Mouse (Mus musculus) G1E (cell line): Measurements from ENCODE around the gene Arid3b. TPM values are rescaled to one million over a fixed set of nuclear protein-coding genes. Genes with fewer than 3 reads are reported as not detected.

ENCODE experiments used
- ATAC-seq: 2 replicates; pipeline ENCODE4 v1.8.0; 2016; ENCODE audit warnings: mild to moderate bottlenecking; ENCODE audit not compliant: insufficient number of reproducible peaks, poor library complexity, low FRiP score, severe bottlenecking; ENCODE audit errors: extremely low read depth
- DNase-seq: peaks from one replicate; pipeline ENCODE4 v3.0.0; 2012; ENCODE audit warnings: low spot score
- H3K27me3 ChIP-seq: 2 replicates; pipeline ENCODE4 v1.6.1; 2012; ENCODE audit warnings: mild to moderate bottlenecking, low read length, inconsistent platforms; ENCODE audit not compliant: insufficient read depth
- H3K36me3 ChIP-seq: replicated peaks from 2 replicates; pipeline ENCODE3; 2012; ENCODE audit warnings: mild to moderate bottlenecking, inconsistent platforms
- H3K4me1 ChIP-seq: 2 replicates; pipeline ENCODE4 v1.6.1; 2012; ENCODE audit warnings: low read depth, low read length, inconsistent platforms, mixed read lengths; ENCODE audit not compliant: insufficient read depth
- H3K4me3 ChIP-seq: 2 replicates; pipeline ENCODE4 v1.5.1; 2012; ENCODE audit warnings: low read depth, mild to moderate bottlenecking, inconsistent platforms, low read length, moderate library complexity, mixed read lengths
- H3K9me3 ChIP-seq: replicated peaks from 2 replicates; pipeline ENCODE4 v1.6.1; 2012; ENCODE audit warnings: inconsistent platforms
- CTCF ChIP-seq: IDR thresholded peaks from 2 replicates; pipeline ENCODE4 v1.5.1; 2012; ENCODE audit warnings: low read depth, low read length, inconsistent platforms, mixed read lengths
- GATA1 ChIP-seq: IDR thresholded peaks from 2 replicates; pipeline ENCODE4 v1.6.1; 2012; ENCODE audit warnings: borderline replicate concordance, low read length, inconsistent platforms, mixed read lengths
- GATA2 ChIP-seq: IDR thresholded peaks from 2 replicates; pipeline ENCODE4 v1.6.1; 2012; ENCODE audit warnings: low read depth, low read length, inconsistent platforms, borderline replicate concordance
- POLR2AphosphoS5 ChIP-seq: IDR thresholded peaks from 2 replicates; pipeline ENCODE4 v1.6.1; 2012; ENCODE audit warnings: low read depth, low read length, inconsistent platforms; ENCODE audit not compliant: insufficient replicate concordance
- TAL1 ChIP-seq: conservative IDR thresholded peaks from 2 replicates; pipeline ENCODE4 v1.6.1; 2012; ENCODE audit warnings: low read depth, low read length, inconsistent platforms, mixed read lengths
- polyA plus RNA-seq: library from polyadenylated mRNA; stranded (reverse); fragments of >175 nt; gene quantifications from 2 replicates; pipeline ENCODE4 v1.2.3, GENCODE M21; 2012
- total RNA-seq, 2 experiments: library from RNA; stranded (forward) in 1 of 2; stranded (reverse) in 1 of 2; fragments of 200-1000 nt in 1 of 2; fragments of >200 nt in 1 of 2; fragmentation: Nextera tagmentation in 1 of 2; gene quantifications; 2 replicates each; pipeline ENCODE4 v1.2.3; 2014 to 2017

Arid3b gene
- total and polyA plus RNA-seq, 3 experiments = 6.1 to 19.5 (median 7.4) TPM

DNA sequence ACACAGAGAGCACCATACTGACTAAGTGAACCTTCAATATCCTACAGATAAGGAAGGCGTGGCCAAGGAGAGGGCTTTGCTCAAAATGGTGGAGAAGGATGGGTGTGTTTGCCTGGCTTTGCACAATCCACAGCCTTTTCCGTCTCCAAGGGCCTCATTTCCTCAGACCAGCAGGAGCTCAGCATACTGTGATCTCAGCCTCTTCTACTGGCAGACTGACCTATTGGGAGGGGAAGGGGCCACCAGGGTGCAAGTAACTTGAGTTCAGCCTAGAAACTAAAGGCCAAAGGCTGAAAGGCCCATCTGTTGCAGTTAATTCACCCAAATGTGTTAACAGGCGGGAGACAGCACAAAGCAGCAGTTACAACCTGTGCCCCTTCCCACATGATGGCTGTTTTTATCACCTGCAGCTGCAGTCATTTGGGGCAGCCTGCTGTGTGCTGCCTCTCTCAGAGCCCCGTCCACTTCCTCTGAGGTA lies 29.4 kb downstream of the Arid3b start:
- no peak for TF ChIP-seq CTCF
- no peak for TF ChIP-seq GATA1
- no peak for TF ChIP-seq GATA2
- TF ChIP-seq POLR2AphosphoS5 = no peak
- no peak for TF ChIP-seq TAL1
- ATAC-seq = no peak
- H3K4me1 ChIP-seq = peaks cover 50% of the 10 kb centered on the region
- H3K4me3 ChIP-seq = no peak overlapping the region
- peaks cover 60% of the 10 kb centered on the region for H3K36me3 ChIP-seq
- H3K27me3 ChIP-seq = no peaks in the 10 kb centered on the region
- no peak for DNase-seq
- H3K9me3 ChIP-seq = no peaks in the 10 kb centered on the region

DNA sequence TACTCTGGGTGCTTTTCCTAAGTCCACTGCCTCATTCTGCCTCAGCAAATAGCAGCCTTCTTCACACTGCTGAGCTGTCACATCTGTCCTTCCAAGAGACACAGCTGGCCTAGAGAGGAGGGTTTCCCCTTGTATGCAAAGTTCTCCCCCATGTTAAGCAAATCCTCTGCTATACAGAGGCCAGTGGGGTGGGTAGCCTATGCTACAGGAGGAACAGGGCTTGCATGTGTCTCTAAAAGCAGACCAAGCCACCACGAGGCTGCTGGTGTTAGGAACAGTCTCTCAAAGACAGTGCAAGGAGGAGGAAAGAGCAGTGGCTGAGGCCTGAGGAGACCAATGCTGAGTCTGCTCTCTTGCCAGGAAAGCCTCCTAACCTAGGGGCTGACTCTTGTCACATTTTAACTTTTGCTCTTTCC lies 30.5 kb downstream of the Arid3b start:
- no peaks in the 10 kb centered on the region for H3K27me3 ChIP-seq
- ATAC-seq (no peak), DNase-seq (no peak)
- H3K36me3 ChIP-seq = peaks cover 62% of the 10 kb centered on the region
- no peak for TF ChIP-seq CTCF
- no peak for TF ChIP-seq GATA2
- TF ChIP-seq TAL1 = no peak
- no peak for TF ChIP-seq GATA1
- TF ChIP-seq POLR2AphosphoS5 = no peak
- no peak overlapping the region for H3K4me3 ChIP-seq
- H3K4me1 ChIP-seq = peaks cover 51% of the 10 kb centered on the region
- H3K9me3 ChIP-seq = no peaks in the 10 kb centered on the region

DNA sequence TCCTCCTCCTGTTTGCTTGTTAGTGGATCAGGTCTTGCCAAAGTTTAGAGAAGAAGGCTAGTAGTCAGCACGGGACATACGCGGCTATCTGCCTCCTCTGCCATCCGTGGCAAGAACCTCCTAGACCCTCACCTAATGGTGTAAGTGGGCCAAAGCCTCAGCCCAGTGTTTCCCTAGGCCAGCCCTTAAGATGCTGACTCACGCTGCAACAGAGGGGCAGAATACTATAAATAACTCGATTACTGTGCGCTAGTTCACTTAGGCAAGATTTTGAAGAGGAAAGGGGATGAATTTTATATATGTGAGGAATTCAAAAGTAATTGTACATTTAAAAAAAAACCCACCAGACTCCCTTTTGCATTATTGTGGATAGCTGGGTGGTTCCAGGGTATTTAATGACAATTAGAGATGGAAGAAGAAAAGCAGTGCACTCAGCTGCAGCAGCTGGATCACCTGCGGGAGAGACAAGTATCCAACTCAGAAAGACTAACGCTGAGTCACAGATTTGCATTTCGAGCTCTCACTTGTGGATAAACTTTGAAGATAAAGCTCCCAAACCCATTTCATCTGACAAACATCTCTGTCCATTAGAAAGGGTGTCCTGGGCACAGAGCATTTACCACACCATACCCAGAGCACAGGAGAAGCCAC lies 31.4 kb downstream of the Arid3b start:
- Histone ChIP-seq H3K27me3 (no peaks in the 10 kb centered on the region), H3K9me3 (no peaks in the 10 kb centered on the region), H3K36me3 (peaks cover 60% of the 10 kb centered on the region), H3K4me1 (peaks cover 60% of the 10 kb centered on the region), H3K4me3 (no peak overlapping the region)
- no peak for TF ChIP-seq GATA2
- TF ChIP-seq GATA1 = no peak
- no peak for TF ChIP-seq POLR2AphosphoS5
- no peak for TF ChIP-seq CTCF
- TF ChIP-seq TAL1 = no peak
- ATAC-seq (no peak), DNase-seq (no peak)

DNA sequence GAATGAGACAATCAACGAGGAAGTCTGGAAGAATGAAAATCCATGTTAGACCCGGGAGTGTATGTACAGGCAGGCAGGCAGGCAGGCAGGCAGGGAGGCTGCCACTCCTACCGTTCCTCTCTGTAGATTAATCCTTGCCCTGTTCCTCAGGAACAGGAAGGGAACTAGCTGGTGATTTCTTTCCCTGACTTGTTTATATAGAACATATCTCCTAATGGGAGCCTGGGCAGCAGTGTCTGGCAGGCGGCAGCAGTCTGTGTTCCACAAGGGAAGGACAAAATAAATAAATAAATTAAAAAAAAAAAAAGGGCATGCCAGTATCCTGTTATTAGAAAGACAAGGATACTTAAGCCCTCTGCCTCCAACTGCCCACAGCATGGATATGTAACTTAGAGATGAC lies 32.8 kb downstream of the Arid3b start:
- no peak for TF ChIP-seq GATA2
- no peak for TF ChIP-seq GATA1
- no peak for TF ChIP-seq TAL1
- no peak for TF ChIP-seq CTCF
- no peak for TF ChIP-seq POLR2AphosphoS5
- H3K4me3 ChIP-seq = no peak overlapping the region
- no peaks in the 10 kb centered on the region for H3K9me3 ChIP-seq
- peaks cover 58% of the 10 kb centered on the region for H3K36me3 ChIP-seq
- no peak for ATAC-seq
- no peaks in the 10 kb centered on the region for H3K27me3 ChIP-seq
- DNase-seq = no peak
- peaks cover 66% of the 10 kb centered on the region for H3K4me1 ChIP-seq

DNA sequence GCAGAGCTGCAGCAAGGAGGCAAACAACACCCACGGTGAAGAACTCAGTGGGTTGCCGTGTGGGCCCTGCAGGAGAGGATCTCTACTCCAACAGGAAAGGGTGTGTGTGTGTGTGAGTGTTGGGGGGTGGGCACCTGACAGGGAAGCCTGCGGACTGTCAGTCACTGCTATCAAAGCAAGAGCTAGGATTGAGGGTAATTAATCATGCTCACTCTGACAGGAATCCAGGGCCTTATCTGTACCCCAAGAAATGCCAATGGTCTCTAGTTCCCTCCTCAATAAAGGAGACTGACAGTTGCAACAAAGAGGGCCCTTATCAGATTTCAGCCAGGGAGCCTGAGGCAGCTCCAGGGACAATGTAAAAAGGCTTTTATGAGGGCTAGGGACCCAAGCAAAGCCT lies 33.5 kb downstream of the Arid3b start:
- peak; percentile 27 for DNase-seq
- TF ChIP-seq CTCF = no peak
- TF ChIP-seq POLR2AphosphoS5 = no peak
- TF ChIP-seq GATA1 = no peak
- TF ChIP-seq TAL1 = no peak
- TF ChIP-seq GATA2 = no peak
- Histone ChIP-seq H3K4me3 (no peak overlapping the region; the same call in 1 of the 2 replicates), H3K36me3 (peaks cover 57% of the 10 kb centered on the region), H3K4me1 (peaks cover 69% of the 10 kb centered on the region), H3K9me3 (no peaks in the 10 kb centered on the region), H3K27me3 (no peaks in the 10 kb centered on the region)
- peak; percentile 54 for ATAC-seq

DNA sequence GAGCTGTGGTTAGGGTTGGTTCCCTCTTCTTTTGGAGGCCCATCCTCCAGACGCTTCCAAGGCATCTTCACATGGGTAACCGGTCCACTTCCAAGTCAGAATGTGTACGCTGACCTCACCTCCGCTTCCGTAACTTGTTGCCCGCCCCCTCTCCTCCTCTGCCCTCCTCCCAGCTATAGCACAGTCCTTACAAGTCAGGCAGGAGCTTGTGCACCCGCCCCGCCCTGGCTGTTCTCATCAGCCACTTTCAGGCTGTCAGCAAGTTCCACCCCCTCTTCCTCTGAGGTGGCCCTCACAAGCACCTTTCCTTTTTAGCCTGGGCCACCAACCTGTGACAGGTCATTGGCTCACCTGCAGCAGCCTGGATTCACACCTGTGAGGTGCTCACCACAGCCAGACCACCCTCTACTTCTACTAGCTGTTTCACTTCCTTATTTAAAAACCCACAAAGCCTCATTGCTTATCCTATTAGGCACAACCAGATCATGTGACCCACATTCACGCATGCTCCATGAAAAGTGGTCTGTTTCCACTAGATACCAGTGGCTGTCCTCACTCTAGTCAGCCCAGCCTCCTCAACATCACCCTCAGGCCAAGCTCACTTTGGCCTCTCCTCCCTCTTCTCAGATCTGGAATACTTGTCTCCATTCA lies 36.1 kb downstream of the Arid3b start:
- DNase-seq (no peak), ATAC-seq (no peak)
- Histone ChIP-seq H3K4me3 (no peak overlapping the region), H3K4me1 (peaks cover 46% of the 10 kb centered on the region), H3K27me3 (no peaks in the 10 kb centered on the region), H3K9me3 (no peaks in the 10 kb centered on the region), H3K36me3 (peaks cover 64% of the 10 kb centered on the region)
- TF ChIP-seq TAL1 (no peak), GATA1 (no peak), GATA2 (no peak), CTCF (no peak), POLR2AphosphoS5 (no peak)
